Mouse (Mus musculus): ENCODE measurements around the gene Agrn. TPM values are rescaled to one million over a fixed set of nuclear protein-coding genes. Genes with fewer than 3 reads are reported as not detected.

The Agrn gene
- polyA plus RNA-seq, 1 experiment from 2014 or later, result 85.6 TPM

GRCm38 (mm10) chr4:156224276-156224675 is 27.0 kb upstream of the Agrn start:
- Histone ChIP-seq H3K27ac (ENCODE audit: low read length) (no peak overlapping the region), H3K36me3 (ENCODE audit: control insufficient read depth, insufficient read depth, low read length) (no peaks in the 10 kb centered on the region), H3K9me3 (ENCODE audit: control insufficient read depth, low read length) (no peaks in the 10 kb centered on the region), H3K4me1 (replicated peaks; ENCODE audit: control insufficient read depth, insufficient read depth, low read length) (peaks cover 14% of the 10 kb centered on the region), H3K4me2 (ENCODE audit: low read depth, low read length) (no peak overlapping the region), H3K4me3 (ENCODE audit: low read length) (no peak overlapping the region), H3K27me3 (ENCODE audit: control insufficient read depth, insufficient read depth, low read depth, low read length) (no peaks in the 10 kb centered on the region), H3K9ac (ENCODE audit: low read length) (no peak overlapping the region)
- no peak for ATAC-seq (ENCODE audit: low read depth)
- 77% methylated on average over 2 of the region's 2 CpGs for WGBS

GRCm38 (mm10) chr4:156219936-156220335 is 22.6 kb upstream of the Agrn start:
- H3K4me3 ChIP-seq (ENCODE audit: low read length), result no peak overlapping the region
- no peak overlapping the region for H3K4me2 ChIP-seq (ENCODE audit: low read depth, low read length)
- no peak overlapping the region for H3K9ac ChIP-seq (ENCODE audit: low read length)
- no peaks in the 10 kb centered on the region for H3K36me3 ChIP-seq (ENCODE audit: control insufficient read depth, insufficient read depth, low read length)
- H3K4me1 ChIP-seq (replicated peaks; ENCODE audit: control insufficient read depth, insufficient read depth, low read length), result no peaks in the 10 kb centered on the region
- H3K9me3 ChIP-seq (ENCODE audit: control insufficient read depth, low read length), result no peaks in the 10 kb centered on the region
- no peak overlapping the region for H3K27ac ChIP-seq (ENCODE audit: low read length)
- 81% methylated on average over 11 of the region's 11 CpGs for WGBS
- no peaks in the 10 kb centered on the region for H3K27me3 ChIP-seq (ENCODE audit: control insufficient read depth, insufficient read depth, low read depth, low read length)
- no peak for ATAC-seq (ENCODE audit: low read depth)

GRCm38 (mm10) chr4:156217838-156218237 is 20.6 kb upstream of the Agrn start:
- 67% methylated on average over 14 of the region's 16 CpGs for WGBS
- Histone ChIP-seq H3K27ac (ENCODE audit: low read length) (no peak overlapping the region), H3K4me1 (replicated peaks; ENCODE audit: control insufficient read depth, insufficient read depth, low read length) (no peaks in the 10 kb centered on the region), H3K27me3 (ENCODE audit: control insufficient read depth, insufficient read depth, low read depth, low read length) (no peaks in the 10 kb centered on the region), H3K4me3 (ENCODE audit: low read length) (no peak overlapping the region), H3K4me2 (ENCODE audit: low read depth, low read length) (no peak overlapping the region), H3K36me3 (ENCODE audit: control insufficient read depth, insufficient read depth, low read length) (no peaks in the 10 kb centered on the region), H3K9ac (ENCODE audit: low read length) (no peak overlapping the region), H3K9me3 (ENCODE audit: control insufficient read depth, low read length) (no peaks in the 10 kb centered on the region)
- ATAC-seq (ENCODE audit: low read depth), result no peak; the same call in 1 of the 2 replicates

GRCm38 (mm10) chr4:156217022-156217669 is 19.9 kb upstream of the Agrn start:
- H3K4me1 ChIP-seq (replicated peaks; ENCODE audit: control insufficient read depth, insufficient read depth, low read length), result no peaks in the 10 kb centered on the region
- H3K27me3 ChIP-seq (ENCODE audit: control insufficient read depth, insufficient read depth, low read depth, low read length), result no peaks in the 10 kb centered on the region
- ATAC-seq (ENCODE audit: low read depth), result no peak
- no peak overlapping the region for H3K27ac ChIP-seq (ENCODE audit: low read length)
- no peak overlapping the region for H3K9ac ChIP-seq (ENCODE audit: low read length)
- H3K9me3 ChIP-seq (ENCODE audit: control insufficient read depth, low read length), result no peaks in the 10 kb centered on the region
- H3K4me3 ChIP-seq (ENCODE audit: low read length), result no peak overlapping the region
- H3K4me2 ChIP-seq (ENCODE audit: low read depth, low read length), result no peak overlapping the region
- WGBS, result 76% methylated on average over 16 of the region's 16 CpGs
- no peaks in the 10 kb centered on the region for H3K36me3 ChIP-seq (ENCODE audit: control insufficient read depth, insufficient read depth, low read length)

- no peaks in the 10 kb centered on the region for H3K9me3 ChIP-seq (ENCODE audit: control insufficient read depth, low read length)
- ATAC-seq (ENCODE audit: low read depth), result no peak
- WGBS, result 89% methylated on average over 2 of the region's 2 CpGs
Measured at GRCm38 (mm10) chr4:156216196-156216595, 18.9 kb upstream of the Agrn start.

GRCm38 (mm10) chr4:156215649-156216048 is 18.4 kb upstream of the Agrn start, which contains the start of gene Perm1:
TSS of gene Perm1 (plus strand) at chr4:156215868.
- Histone ChIP-seq H3K27me3 (ENCODE audit: control insufficient read depth, insufficient read depth, low read depth, low read length) (no peaks in the 10 kb centered on the region), H3K9ac (ENCODE audit: low read length) (no peak within 1 kb of the TSS), H3K27ac (ENCODE audit: low read length) (no peak within 1 kb of the TSS), H3K4me3 (ENCODE audit: low read length) (no peak within 1 kb of the TSS), H3K4me1 (replicated peaks; ENCODE audit: control insufficient read depth, insufficient read depth, low read length) (no peaks in the 10 kb centered on the region), H3K36me3 (ENCODE audit: control insufficient read depth, insufficient read depth, low read length) (no peaks in the 10 kb centered on the region), H3K4me2 (ENCODE audit: low read depth, low read length) (no peak within 1 kb of the TSS), H3K9me3 (ENCODE audit: control insufficient read depth, low read length) (no peaks in the 10 kb centered on the region)
- ATAC-seq (ENCODE audit: low read depth), result no peak
- 57% methylated on average over 4 of the region's 4 CpGs for WGBS

More at GRCm38 (mm10) chr4:156216196-156216595, 18.9 kb upstream of the Agrn start:
- Histone ChIP-seq H3K4me2 (ENCODE audit: low read depth, low read length) (no peak overlapping the region), H3K36me3 (ENCODE audit: control insufficient read depth, insufficient read depth, low read length) (no peaks in the 10 kb centered on the region), H3K4me1 (replicated peaks; ENCODE audit: control insufficient read depth, insufficient read depth, low read length) (no peaks in the 10 kb centered on the region), H3K4me3 (ENCODE audit: low read length) (no peak overlapping the region), H3K27ac (ENCODE audit: low read length) (no peak overlapping the region), H3K9ac (ENCODE audit: low read length) (no peak overlapping the region), H3K27me3 (ENCODE audit: control insufficient read depth, insufficient read depth, low read depth, low read length) (no peaks in the 10 kb centered on the region)

- no peak overlapping the region for H3K9ac ChIP-seq (ENCODE audit: low read length)
- no peaks in the 10 kb centered on the region for H3K36me3 ChIP-seq (ENCODE audit: control insufficient read depth, insufficient read depth, low read length)
- 91% methylated on average over 13 of the region's 13 CpGs for WGBS
- no peaks in the 10 kb centered on the region for H3K27me3 ChIP-seq (ENCODE audit: control insufficient read depth, insufficient read depth, low read depth, low read length)
- H3K4me2 ChIP-seq (ENCODE audit: low read depth, low read length), result no peak overlapping the region
- H3K9me3 ChIP-seq (ENCODE audit: control insufficient read depth, low read length), result no peaks in the 10 kb centered on the region
- H3K27ac ChIP-seq (ENCODE audit: low read length), result no peak overlapping the region
- no peak for ATAC-seq (ENCODE audit: low read depth)
- no peaks in the 10 kb centered on the region for H3K4me1 ChIP-seq (replicated peaks; ENCODE audit: control insufficient read depth, insufficient read depth, low read length)
- no peak overlapping the region for H3K4me3 ChIP-seq (ENCODE audit: low read length)
Measured at GRCm38 (mm10) chr4:156213134-156213533, 15.8 kb upstream of the Agrn start.

GRCm38 (mm10) chr4:156209963-156210635 is 12.8 kb upstream of the Agrn start:
- Histone ChIP-seq H3K4me3 (ENCODE audit: low read length) (no peak overlapping the region), H3K4me2 (ENCODE audit: low read depth, low read length) (no peak overlapping the region), H3K9me3 (ENCODE audit: control insufficient read depth, low read length) (no peaks in the 10 kb centered on the region), H3K27ac (ENCODE audit: low read length) (no peak overlapping the region), H3K27me3 (ENCODE audit: control insufficient read depth, insufficient read depth, low read depth, low read length) (no peaks in the 10 kb centered on the region), H3K4me1 (replicated peaks; ENCODE audit: control insufficient read depth, insufficient read depth, low read length) (no peaks in the 10 kb centered on the region), H3K36me3 (ENCODE audit: control insufficient read depth, insufficient read depth, low read length) (no peaks in the 10 kb centered on the region), H3K9ac (ENCODE audit: low read length) (no peak overlapping the region)
- ATAC-seq (ENCODE audit: low read depth), result no peak
- 63% methylated on average over 13 of the region's 13 CpGs for WGBS

GRCm38 (mm10) chr4:156208872-156209271 is 11.6 kb upstream of the Agrn start:
- no peak for ATAC-seq (ENCODE audit: low read depth)
- Histone ChIP-seq H3K4me1 (replicated peaks; ENCODE audit: control insufficient read depth, insufficient read depth, low read length) (peaks cover 5% of the 10 kb centered on the region), H3K36me3 (ENCODE audit: control insufficient read depth, insufficient read depth, low read length) (no peaks in the 10 kb centered on the region), H3K27me3 (ENCODE audit: control insufficient read depth, insufficient read depth, low read depth, low read length) (peaks cover 5% of the 10 kb centered on the region; the same call in 1 of the 2 replicates), H3K4me2 (ENCODE audit: low read depth, low read length) (no peak overlapping the region), H3K27ac (ENCODE audit: low read length) (no peak overlapping the region), H3K9me3 (ENCODE audit: control insufficient read depth, low read length) (no peaks in the 10 kb centered on the region), H3K4me3 (ENCODE audit: low read length) (no peak overlapping the region), H3K9ac (ENCODE audit: low read length) (no peak overlapping the region)
- 76% methylated on average over 4 of the region's 4 CpGs for WGBS
